Mouse (Mus musculus): ENCODE results near the gene Ssxa1.
"Not testable (repeated sequence)": the region's sequence is repeated elsewhere in the genome, so short reads cannot be mapped to it uniquely, and the experiment has no call there.

The Ssxa1 gene

DNA sequence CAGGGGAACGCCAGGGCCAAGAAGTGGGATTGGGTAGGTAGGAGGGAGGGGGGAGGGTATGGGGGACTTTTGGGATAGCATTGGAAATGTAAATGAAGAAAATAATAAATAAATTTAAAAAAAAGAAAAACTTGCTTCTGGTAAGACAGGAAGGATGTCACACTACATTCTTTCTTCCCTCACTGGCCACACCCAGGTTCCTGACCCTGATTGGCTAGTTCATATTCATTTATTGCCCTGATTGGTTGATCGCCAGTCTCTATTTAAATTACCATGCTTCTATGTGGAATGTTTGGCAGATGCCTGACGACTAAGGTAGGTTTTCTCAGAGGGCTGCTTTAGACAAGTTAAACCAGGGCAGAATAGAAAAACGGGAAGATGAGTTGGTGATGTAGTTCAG is at the start of gene Ssxa1:
Ssxa1 (plus strand) TSS at position 301 of the 400 bp plus-strand sequence.
- no peak for DNase-seq

DNA sequence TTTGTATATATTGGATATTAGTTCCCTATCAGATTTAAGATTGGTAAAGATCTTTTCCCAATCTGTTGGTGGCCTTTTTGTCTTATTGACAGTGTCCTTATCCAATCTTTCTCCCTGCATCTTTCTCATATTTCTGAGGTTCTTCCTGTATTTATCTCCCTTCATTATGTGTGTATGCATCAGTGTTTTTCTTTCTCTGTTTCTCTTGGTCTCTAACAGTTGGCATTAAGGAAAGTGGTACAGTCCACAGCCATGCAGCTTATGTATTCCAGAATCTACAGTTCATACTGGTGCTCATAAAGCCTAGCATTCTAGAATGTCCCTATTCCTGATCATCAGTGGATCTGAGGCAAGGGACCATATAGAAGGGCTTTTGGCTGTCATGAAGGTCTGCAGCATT is 47.5 kb upstream of the Ssxa1 start, which contains the start of gene Spaca5:
Spaca5 (plus strand) TSS at position 301 of the 400 bp plus-strand sequence.
- no peak for DNase-seq

DNA sequence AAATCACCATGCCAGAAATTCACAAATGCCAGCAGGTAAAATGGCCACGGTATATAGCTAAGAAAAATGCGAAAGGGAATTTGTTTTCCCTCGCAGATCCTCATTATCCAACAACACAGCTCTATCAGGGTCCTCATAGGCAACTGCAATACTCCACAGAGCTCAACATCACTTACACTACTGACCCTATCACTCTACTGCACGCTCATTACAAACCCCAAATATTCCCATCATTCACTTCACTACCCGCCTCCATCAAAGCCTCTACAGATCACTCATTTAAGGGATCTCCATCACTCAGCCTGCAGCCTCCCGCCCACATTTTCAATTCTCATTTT is 27.0 kb upstream of the Ssxa1 start:
- peak; percentile 87 for DNase-seq

DNA sequence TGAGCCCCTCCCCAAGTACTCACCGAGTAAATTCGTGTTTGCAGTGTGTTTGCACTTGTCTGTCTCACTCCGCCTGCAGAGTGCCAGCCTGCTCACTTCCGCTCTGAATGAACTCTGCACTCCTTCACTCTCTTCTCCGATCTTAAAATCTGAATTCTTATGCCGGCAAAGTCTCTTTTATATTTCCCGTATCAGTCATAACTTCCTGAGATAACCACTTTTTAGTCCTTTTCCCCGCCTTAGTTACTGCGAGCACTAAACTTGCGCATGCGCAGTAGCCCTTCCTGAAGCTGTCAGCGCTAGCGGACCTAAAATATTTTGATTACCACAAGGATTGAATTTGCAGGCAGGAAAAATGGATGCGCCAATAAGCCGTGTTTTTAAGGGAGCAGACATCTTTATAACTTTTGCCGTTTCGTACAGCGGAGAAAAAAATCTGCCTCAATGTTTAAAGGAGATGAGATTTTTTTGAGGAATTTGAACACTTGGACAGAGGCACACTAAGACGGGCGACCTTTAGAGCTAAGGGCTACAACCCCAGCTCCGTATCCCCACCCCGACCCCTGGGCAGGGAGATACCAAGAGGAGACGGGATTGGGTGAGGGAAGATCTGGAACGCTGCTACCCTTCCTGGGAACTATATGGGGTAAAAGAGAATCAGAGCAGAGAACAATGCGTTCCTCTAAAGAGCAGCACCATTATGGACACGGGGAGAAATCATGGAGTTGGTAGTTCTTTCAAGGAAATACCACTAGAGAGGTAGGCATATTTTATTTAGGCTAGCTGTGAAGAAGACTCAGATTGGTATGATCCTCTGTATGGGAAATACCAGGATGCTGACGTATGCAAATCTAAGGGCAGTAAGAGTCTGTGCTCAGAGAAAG is 26.4 kb upstream of the Ssxa1 start, which contains the start of gene Zfp300:
Zfp300 (minus strand) TSS at position 545 of the 884 bp plus-strand sequence.
- peak; percentile 96 for DNase-seq

DNA sequence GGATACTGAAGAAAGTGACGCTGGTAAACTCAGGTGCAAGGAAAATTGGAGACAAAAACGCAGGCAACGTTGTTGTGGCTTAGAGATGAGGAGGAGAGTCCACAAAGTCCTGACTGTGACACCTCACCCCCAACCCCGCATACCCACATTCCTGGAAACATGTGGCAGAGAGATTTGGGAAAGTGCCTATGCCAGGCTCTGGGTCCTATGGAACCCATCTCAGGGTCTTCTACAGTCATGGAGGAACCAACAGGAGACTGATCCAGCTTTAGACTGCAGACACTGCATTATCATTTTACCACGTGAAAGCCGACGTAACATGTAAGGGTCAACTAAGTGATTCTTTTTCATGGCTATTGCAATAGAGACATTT is 25.8 kb upstream of the Ssxa1 start:
- no peak for DNase-seq

DNA sequence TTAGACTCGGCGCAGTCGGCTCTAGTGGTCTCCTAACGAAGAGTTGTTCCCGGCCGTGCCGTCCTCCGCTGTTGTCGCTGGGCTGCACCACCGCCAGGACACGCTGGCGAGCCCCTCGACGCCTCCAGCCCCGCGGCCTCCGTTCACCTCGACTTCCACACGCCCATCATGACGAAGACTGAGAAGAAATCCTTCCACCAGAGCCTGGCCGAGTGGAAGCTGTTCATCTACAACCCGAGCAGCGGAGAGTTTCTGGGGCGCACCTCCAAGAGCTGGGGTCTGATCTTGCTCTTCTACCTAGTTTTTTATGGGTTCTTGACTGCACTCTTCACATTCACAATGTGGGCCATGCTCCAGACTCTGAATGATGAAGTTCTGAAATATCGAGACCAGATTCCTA is 31.1 kb downstream of the Ssxa1 start:
- not testable (repeated sequence) for DNase-seq
